Mouse (Mus musculus): ENCODE data around the gene Clpsl2.
A peak's percentile ranks its signal among the peaks of the same experiment; 100 is the strongest.

Gene Clpsl2

GRCm38 (mm10) chr17:28561613-28562012 lies 12.4 kb downstream of the Clpsl2 start:
- no peak for DNase-seq

- DNase-seq, result no peak
Observed at GRCm38 (mm10) chr17:28565181-28565580, 16.0 kb downstream of the Clpsl2 start.

- no peak for DNase-seq
Observed at GRCm38 (mm10) chr17:28567541-28567940, 18.3 kb downstream of the Clpsl2 start.

GRCm38 (mm10) chr17:28571868-28572267 lies 22.7 kb downstream of the Clpsl2 start:
- no peak for DNase-seq

- DNase-seq, result no peak
Observed at GRCm38 (mm10) chr17:28572521-28572920, 23.3 kb downstream of the Clpsl2 start.

- DNase-seq, result no peak
Observed at GRCm38 (mm10) chr17:28572941-28573340, 23.7 kb downstream of the Clpsl2 start.

GRCm38 (mm10) chr17:28575244-28576125 lies 26.3 kb downstream of the Clpsl2 start, which contains the start of gene Lhfpl5:
Lhfpl5 (plus strand) TSS chr17:28575641.
- DNase-seq, result peak; percentile 77 to 84

GRCm38 (mm10) chr17:28580396-28580795 lies 31.2 kb downstream of the Clpsl2 start:
- DNase-seq, result peak in 1 of 2 experiments; percentile 44

GRCm38 (mm10) chr17:28581056-28581455 lies 31.8 kb downstream of the Clpsl2 start:
- no peak for DNase-seq

- DNase-seq, result no peak
Observed at GRCm38 (mm10) chr17:28586509-28586908, 37.3 kb downstream of the Clpsl2 start.

GRCm38 (mm10) chr17:28588591-28588990 lies 39.4 kb downstream of the Clpsl2 start:
- no peak for DNase-seq

- DNase-seq, result no peak
Observed at GRCm38 (mm10) chr17:28590596-28590995, 41.4 kb downstream of the Clpsl2 start.

GRCm38 (mm10) chr17:28591476-28591875 lies 42.3 kb downstream of the Clpsl2 start:
- no peak for DNase-seq

- DNase-seq, result peak; percentile 89 to 91
Observed at GRCm38 (mm10) chr17:28592998-28593397, 43.8 kb downstream of the Clpsl2 start.

GRCm38 (mm10) chr17:28593965-28594364 lies 44.8 kb downstream of the Clpsl2 start:
- DNase-seq, result peak; percentile 29 to 32

GRCm38 (mm10) chr17:28600780-28601179 lies 51.6 kb downstream of the Clpsl2 start:
- no peak for DNase-seq

- no peak for DNase-seq
Observed at GRCm38 (mm10) chr17:28601557-28602250, 52.5 kb downstream of the Clpsl2 start.
